Mouse (Mus musculus) embryo, embryonic 10.5 days (tissue): ENCODE results near the gene 1700030J22Rik.

Experiments used
- DNase-seq: peaks from one replicate; pipeline ENCODE4 v3.0.0-alpha.2; 2015; ENCODE audit warnings: low spot score

The 1700030J22Rik gene

GRCm38 (mm10) chr8:116978631-116979256 lies at the start of gene 1700030J22Rik:
1700030J22Rik (minus strand) TSS chr8:116978959.
- peak; percentile 99 for DNase-seq

- DNase-seq = no peak
These were observed 48.8 kb upstream of the 1700030J22Rik start for GRCm38 (mm10) chr8:117027601-117028000.

- no peak for DNase-seq
These were observed 43.7 kb upstream of the 1700030J22Rik start for GRCm38 (mm10) chr8:117022297-117022993.

- DNase-seq = no peak
These were observed 40.8 kb upstream of the 1700030J22Rik start for GRCm38 (mm10) chr8:117019323-117020275.

GRCm38 (mm10) chr8:117017896-117018295 lies 39.1 kb upstream of the 1700030J22Rik start:
- DNase-seq = no peak

GRCm38 (mm10) chr8:117017006-117017405 lies 38.2 kb upstream of the 1700030J22Rik start:
- no peak for DNase-seq

- no peak for DNase-seq
These were observed 36.9 kb upstream of the 1700030J22Rik start for GRCm38 (mm10) chr8:117015670-117016069.

- DNase-seq = no peak
These were observed 32.6 kb upstream of the 1700030J22Rik start for GRCm38 (mm10) chr8:117011366-117011765.

GRCm38 (mm10) chr8:116994016-116994716 lies 15.4 kb upstream of the 1700030J22Rik start:
- no peak for DNase-seq

- peak; percentile 100 for DNase-seq
These were observed 14.5 kb upstream of the 1700030J22Rik start, which contains the start of gene Gcsh for GRCm38 (mm10) chr8:116993095-116993867. Gcsh (minus strand) TSS chr8:116993537.

- DNase-seq = peak; percentile 45
These were observed 13.6 kb upstream of the 1700030J22Rik start for GRCm38 (mm10) chr8:116992176-116992971.

- no peak for DNase-seq
These were observed 12.5 kb upstream of the 1700030J22Rik start for GRCm38 (mm10) chr8:116991241-116991640.

- DNase-seq = no peak
These were observed 11.1 kb upstream of the 1700030J22Rik start for GRCm38 (mm10) chr8:116989842-116990241.

GRCm38 (mm10) chr8:116980117-116980516 lies 1.4 kb upstream of the 1700030J22Rik start:
- DNase-seq = peak; percentile 88

GRCm38 (mm10) chr8:116978052-116978451 lies 707 bp downstream of the 1700030J22Rik start:
- DNase-seq = no peak

GRCm38 (mm10) chr8:116975606-116976005 lies 3.2 kb downstream of the 1700030J22Rik start:
- DNase-seq = no peak

- DNase-seq = no peak
These were observed 3.7 kb downstream of the 1700030J22Rik start for GRCm38 (mm10) chr8:116975066-116975465.

GRCm38 (mm10) chr8:116969531-116969930 lies 9.2 kb downstream of the 1700030J22Rik start:
- no peak for DNase-seq

GRCm38 (mm10) chr8:116954415-116954814 lies 24.3 kb downstream of the 1700030J22Rik start:
- no peak for DNase-seq

- no peak for DNase-seq
These were observed 26.3 kb downstream of the 1700030J22Rik start for GRCm38 (mm10) chr8:116952428-116952827.
